Mouse (Mus musculus) erythroblast, embryonic 14.5 days (primary cell): Measurements from ENCODE around the gene Gm10309.

Experiments used
- GATA1 ChIP-seq: IDR thresholded peaks from 2 replicates; pipeline ENCODE4 v1.6.1; 2012; ENCODE audit warnings: low read length, inconsistent platforms, mixed read lengths
- TAL1 ChIP-seq: IDR thresholded peaks from 3 replicates; pipeline ENCODE4 v1.6.1; 2012; ENCODE audit warnings: low read length, inconsistent platforms, mixed read lengths

GRCm38 (mm10) chr17:86486657-86487056, 18.4 kb downstream of the Gm10309 start:
- TF ChIP-seq TAL1: no peak
- no peak for TF ChIP-seq GATA1
